Mouse (Mus musculus) lung, embryonic 15.5 days (tissue): ENCODE measurements around the gene Sema7a. TPM values are rescaled to one million over a fixed set of nuclear protein-coding genes. Genes with fewer than 3 reads are reported as not detected.

Experiments used
- ATAC-seq: fragments of 200-750 bp; cut with Nextera tagmentation; 2 replicates; pipeline ENCODE4 v1.8.0; 2017; ENCODE audit warnings: moderate number of reproducible peaks, borderline replicate concordance; ENCODE audit not compliant: low FRiP score, low TSS enrichment; ENCODE audit errors: extremely low read depth
- H3K27ac ChIP-seq: fragments of 300-500 bp; sonication (generic); 2 replicates; pipeline ENCODE4 v1.5.1; 2015; ENCODE audit warnings: moderate library complexity, mild to moderate bottlenecking, inconsistent platforms
- H3K27me3 ChIP-seq: fragments of 300-500 bp; sonication (generic); 2 replicates; pipeline ENCODE4 v1.6.1; 2015; ENCODE audit warnings: inconsistent platforms
- H3K36me3 ChIP-seq: fragments of 300-500 bp; sonication (generic); 2 replicates; pipeline ENCODE4 v1.6.1; 2015; ENCODE audit warnings: inconsistent platforms
- H3K4me1 ChIP-seq: fragments of 300-500 bp; sonication (generic); 2 replicates; pipeline ENCODE4 v1.6.1; 2015; ENCODE audit warnings: inconsistent platforms
- H3K4me2 ChIP-seq: fragments of 300-500 bp; sonication (generic); 2 replicates; pipeline ENCODE4 v1.6.1; 2015; ENCODE audit warnings: inconsistent platforms, mild to moderate bottlenecking, moderate library complexity
- H3K4me3 ChIP-seq: fragments of 300-500 bp; sonication (generic); 2 replicates; pipeline ENCODE4 v1.5.1; 2015; ENCODE audit warnings: mild to moderate bottlenecking, inconsistent platforms
- H3K9ac ChIP-seq: fragments of 300-500 bp; sonication (generic); 2 replicates; pipeline ENCODE4 v1.6.1; 2015; ENCODE audit warnings: inconsistent platforms
- H3K9me3 ChIP-seq: fragments of 300-500 bp; sonication (generic); 2 replicates; pipeline ENCODE4 v1.6.1; 2016; ENCODE audit warnings: inconsistent platforms
- WGBS: fragments of 180-500 bp; shearing (Covaris S2); methylation state at CpG from one replicate; pipeline ENCODE4 v1.1.7; 2015; 5-methylcytosine and 5-hydroxymethylcytosine counted together
- polyA plus RNA-seq: library from polyadenylated mRNA; unstranded; fragments of >200 nt; fragmentation: Nextera tagmentation; extraction: Ambion mirVana; gene quantifications from 2 replicates; pipeline ENCODE4 v1.2.1, GENCODE M21; 2015

The Sema7a gene
- polyA plus RNA-seq, 1 experiment from 2014 or later: 0.90 TPM

- WGBS: 79% methylated on average over 6 of the region's 6 CpGs
- no peaks in the 10 kb centered on the region for H3K9me3 ChIP-seq
- H3K4me2 ChIP-seq: no peak overlapping the region
- H3K4me3 ChIP-seq: no peak overlapping the region
- ATAC-seq: no peak
- H3K27ac ChIP-seq: no peak overlapping the region
- H3K9ac ChIP-seq: no peak overlapping the region
- no peaks in the 10 kb centered on the region for H3K36me3 ChIP-seq
- 0 out of 2 replicates have a peak, but pooled peaks cover 9% of the 10 kb centered on the region for H3K4me1 ChIP-seq
- no peaks in the 10 kb centered on the region for H3K27me3 ChIP-seq
Observed at GRCm38 (mm10) chr9:57973440-57974066, 33.6 kb downstream of the Sema7a start.

- Histone ChIP-seq H3K9me3 (no peaks in the 10 kb centered on the region), H3K9ac (no peak overlapping the region), H3K27me3 (no peaks in the 10 kb centered on the region), H3K4me2 (no peak overlapping the region), H3K36me3 (no peaks in the 10 kb centered on the region), H3K4me1 (0 out of 2 replicates have a peak, but pooled peaks cover 9% of the 10 kb centered on the region), H3K27ac (no peak overlapping the region), H3K4me3 (no peak overlapping the region)
- WGBS: 62% methylated on average over 5 of the region's 5 CpGs
- ATAC-seq: no peak
Observed at GRCm38 (mm10) chr9:57974221-57974620, 34.3 kb downstream of the Sema7a start.

GRCm38 (mm10) chr9:57975200-57975821, 35.4 kb downstream of the Sema7a start:
- WGBS: 70% methylated on average over 5 of the region's 5 CpGs
- no peak overlapping the region for H3K4me3 ChIP-seq
- H3K27me3 ChIP-seq: no peaks in the 10 kb centered on the region
- no peak overlapping the region for H3K27ac ChIP-seq
- ATAC-seq: no peak
- no peaks in the 10 kb centered on the region for H3K36me3 ChIP-seq
- no peak overlapping the region for H3K9ac ChIP-seq
- no peak overlapping the region for H3K4me2 ChIP-seq
- H3K9me3 ChIP-seq: no peaks in the 10 kb centered on the region
- 0 out of 2 replicates have a peak, but pooled peaks cover 9% of the 10 kb centered on the region for H3K4me1 ChIP-seq

- H3K27ac ChIP-seq: no peak overlapping the region
- no peaks in the 10 kb centered on the region for H3K4me1 ChIP-seq
- no peaks in the 10 kb centered on the region for H3K9me3 ChIP-seq
- no peaks in the 10 kb centered on the region for H3K27me3 ChIP-seq
- no peak for ATAC-seq
- no peak overlapping the region for H3K4me3 ChIP-seq
- no peak overlapping the region for H3K4me2 ChIP-seq
- H3K9ac ChIP-seq: no peak overlapping the region
- H3K36me3 ChIP-seq: no peaks in the 10 kb centered on the region
- 50% methylated on average over 6 of the region's 6 CpGs for WGBS
Observed at GRCm38 (mm10) chr9:57978025-57978424, 38.1 kb downstream of the Sema7a start.

- Histone ChIP-seq H3K27me3 (no peaks in the 10 kb centered on the region), H3K4me2 (no peak overlapping the region), H3K36me3 (no peaks in the 10 kb centered on the region), H3K9ac (no peak overlapping the region), H3K4me3 (no peak overlapping the region), H3K4me1 (no peaks in the 10 kb centered on the region), H3K27ac (no peak overlapping the region), H3K9me3 (no peaks in the 10 kb centered on the region)
- 37% methylated on average over 3 of the region's 3 CpGs for WGBS
- ATAC-seq: no peak
Observed at GRCm38 (mm10) chr9:57978858-57979257, 38.9 kb downstream of the Sema7a start.

- no peak for ATAC-seq
- no peaks in the 10 kb centered on the region for H3K4me1 ChIP-seq
- no peak overlapping the region for H3K27ac ChIP-seq
- 76% methylated on average over 10 of the region's 10 CpGs for WGBS
- no peaks in the 10 kb centered on the region for H3K27me3 ChIP-seq
- H3K9ac ChIP-seq: no peak overlapping the region
- no peaks in the 10 kb centered on the region for H3K9me3 ChIP-seq
- no peak overlapping the region for H3K4me3 ChIP-seq
- H3K36me3 ChIP-seq: no peaks in the 10 kb centered on the region
- H3K4me2 ChIP-seq: no peak overlapping the region
Observed at GRCm38 (mm10) chr9:57980570-57980969, 40.7 kb downstream of the Sema7a start.

GRCm38 (mm10) chr9:57985304-57985703, 45.4 kb downstream of the Sema7a start:
- H3K9ac ChIP-seq: no peak overlapping the region
- WGBS: 85% methylated on average over 8 of the region's 8 CpGs
- H3K4me1 ChIP-seq: no peaks in the 10 kb centered on the region; the same call in 1 of the 2 replicates
- no peaks in the 10 kb centered on the region for H3K9me3 ChIP-seq
- no peaks in the 10 kb centered on the region for H3K36me3 ChIP-seq
- H3K27ac ChIP-seq: no peak overlapping the region
- H3K4me2 ChIP-seq: no peak overlapping the region
- H3K4me3 ChIP-seq: no peak overlapping the region
- H3K27me3 ChIP-seq: no peaks in the 10 kb centered on the region
- no peak for ATAC-seq

GRCm38 (mm10) chr9:57986293-57986692, 46.4 kb downstream of the Sema7a start:
- H3K4me1 ChIP-seq: no peaks in the 10 kb centered on the region; the same call in 1 of the 2 replicates
- H3K4me3 ChIP-seq: no peak overlapping the region
- ATAC-seq: no peak
- WGBS: 52% methylated on average over 7 of the region's 7 CpGs
- no peak overlapping the region for H3K9ac ChIP-seq
- H3K27ac ChIP-seq: no peak overlapping the region
- no peaks in the 10 kb centered on the region for H3K36me3 ChIP-seq
- H3K4me2 ChIP-seq: no peak overlapping the region
- H3K9me3 ChIP-seq: no peaks in the 10 kb centered on the region
- no peaks in the 10 kb centered on the region for H3K27me3 ChIP-seq

GRCm38 (mm10) chr9:57988098-57988497, 48.2 kb downstream of the Sema7a start:
- Histone ChIP-seq H3K27ac (no peak overlapping the region), H3K4me1 (no peaks in the 10 kb centered on the region; the same call in 1 of the 2 replicates), H3K27me3 (no peaks in the 10 kb centered on the region), H3K4me2 (no peak overlapping the region), H3K4me3 (no peak overlapping the region), H3K9ac (no peak overlapping the region), H3K36me3 (no peaks in the 10 kb centered on the region), H3K9me3 (no peaks in the 10 kb centered on the region)
- no peak for ATAC-seq
- 85% methylated on average over 2 of the region's 2 CpGs for WGBS

- Histone ChIP-seq H3K4me1 (no peaks in the 10 kb centered on the region; the same call in 1 of the 2 replicates), H3K4me3 (no peak overlapping the region), H3K9ac (no peak overlapping the region), H3K9me3 (no peaks in the 10 kb centered on the region), H3K36me3 (no peaks in the 10 kb centered on the region), H3K4me2 (no peak overlapping the region), H3K27me3 (no peaks in the 10 kb centered on the region), H3K27ac (no peak overlapping the region)
- WGBS: 72% methylated on average over 6 of the region's 6 CpGs
- no peak for ATAC-seq
Observed at GRCm38 (mm10) chr9:57989309-57989708, 49.4 kb downstream of the Sema7a start.

- Histone ChIP-seq H3K27ac (no peak overlapping the region), H3K4me3 (no peak overlapping the region), H3K4me2 (no peak overlapping the region), H3K9ac (no peak overlapping the region), H3K36me3 (no peaks in the 10 kb centered on the region), H3K9me3 (no peaks in the 10 kb centered on the region), H3K27me3 (no peaks in the 10 kb centered on the region), H3K4me1 (no peaks in the 10 kb centered on the region; the same call in 1 of the 2 replicates)
- 27% methylated on average over 10 of the region's 10 CpGs for WGBS
- no peak for ATAC-seq
Observed at GRCm38 (mm10) chr9:57990438-57991110, 50.7 kb downstream of the Sema7a start.

- H3K4me2 ChIP-seq: no peak overlapping the region
- H3K27ac ChIP-seq: no peak overlapping the region
- H3K36me3 ChIP-seq: no peaks in the 10 kb centered on the region
- H3K4me3 ChIP-seq: no peak overlapping the region
- H3K4me1 ChIP-seq: no peaks in the 10 kb centered on the region; the same call in 1 of the 2 replicates
- no peaks in the 10 kb centered on the region for H3K9me3 ChIP-seq
- H3K27me3 ChIP-seq: peaks cover 9% of the 10 kb centered on the region; the same call in 1 of the 2 replicates
- ATAC-seq: no peak
- WGBS: 73% methylated on average over 3 of the region's 3 CpGs
- H3K9ac ChIP-seq: no peak overlapping the region
Observed at GRCm38 (mm10) chr9:57992060-57992459, 52.1 kb downstream of the Sema7a start.
